Mouse (Mus musculus): ENCODE measurements around the gene Eno2. TPM values are rescaled to one million over a fixed set of nuclear protein-coding genes. Genes with fewer than 3 reads are reported as not detected.

Gene Eno2
- polyA plus RNA-seq, 1 experiment from 2014 or later: 6.8 TPM

DNA sequence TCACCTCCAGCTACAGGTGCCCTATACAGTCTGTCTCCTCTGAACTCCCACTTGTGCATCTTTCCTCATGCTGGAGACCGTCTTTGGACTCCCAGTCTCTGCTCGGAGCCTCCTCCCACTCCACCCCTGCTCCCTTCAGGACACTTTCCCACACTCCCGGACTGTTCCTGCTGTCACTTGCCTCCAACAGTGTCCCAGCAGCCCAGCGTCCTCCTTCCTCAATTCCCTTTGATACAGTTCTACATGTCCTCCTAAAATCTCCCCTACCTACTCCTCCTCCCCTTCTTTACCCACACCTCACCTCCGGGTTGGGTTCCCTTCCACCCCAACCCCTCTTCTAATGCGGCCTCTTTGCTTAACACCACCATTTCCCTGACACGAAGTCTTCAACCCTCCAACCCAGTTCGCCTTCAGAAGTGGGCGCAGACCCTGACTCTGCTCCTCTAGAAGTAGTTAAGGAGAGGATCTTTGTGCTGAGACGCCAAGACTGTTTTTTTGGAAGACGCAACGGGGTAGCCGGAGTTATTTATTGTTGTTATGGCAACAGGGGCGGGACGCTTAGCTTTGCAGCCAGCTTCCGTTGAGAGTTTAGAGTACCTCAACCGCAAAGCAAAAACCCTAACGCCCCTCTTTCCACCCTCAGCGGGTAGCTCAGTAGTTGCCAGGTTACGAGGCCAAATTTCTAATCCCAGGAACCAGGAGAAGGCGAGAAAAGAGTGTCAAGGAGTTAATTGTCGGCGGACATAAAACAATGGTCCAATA lies 9.9 kb upstream of the Eno2 start, which contains the start of gene Lrrc23:
Gene Lrrc23, minus strand, starts transcription at position 506 of the 762 bp plus-strand sequence.
- Histone ChIP-seq H3K4me3 (replicated peaks) (peak within 1 kb of the TSS; percentile 33), H3K9ac (peak within 1 kb of the TSS; percentile 28), H3K4me1 (replicated peaks) (peaks cover 9% of the 10 kb centered on the region), H3K4me2 (replicated peaks) (peak within 1 kb of the TSS; percentile 76), H3K36me3 (no peaks in the 10 kb centered on the region), H3K27me3 (replicated peaks) (peaks cover 9% of the 10 kb centered on the region), H3K9me3 (no peaks in the 10 kb centered on the region), H3K27ac (no peak within 1 kb of the TSS)
- 3% methylated on average over 23 of the region's 23 CpGs for WGBS
- ATAC-seq: peak; percentile 57; the same call in 1 of the 2 replicates

DNA sequence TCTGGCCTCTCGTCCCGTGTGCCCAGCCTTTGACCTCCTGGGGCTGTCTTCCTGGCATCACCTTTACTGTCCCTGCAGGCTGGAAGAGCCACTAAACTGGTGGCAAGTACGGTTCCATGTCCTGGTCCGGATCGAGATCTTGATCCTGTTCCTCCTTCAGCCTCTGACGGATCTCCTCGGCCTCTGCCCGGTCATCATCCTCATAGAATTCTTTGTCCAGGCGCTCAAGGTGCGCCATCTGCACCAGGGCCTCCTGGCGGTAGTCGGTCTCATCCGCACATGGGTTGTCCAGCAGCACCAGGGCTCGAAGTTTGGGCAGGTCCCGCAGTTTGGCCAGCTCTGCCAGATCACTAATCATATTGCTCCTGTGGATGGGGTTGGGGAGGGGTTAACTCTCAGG lies 1.0 kb upstream of the Eno2 start:
- Histone ChIP-seq H3K9me3 (no peaks in the 10 kb centered on the region), H3K4me3 (replicated peaks) (no peak overlapping the region), H3K9ac (no peak overlapping the region), H3K36me3 (no peaks in the 10 kb centered on the region), H3K4me2 (replicated peaks) (no peak overlapping the region), H3K27ac (no peak overlapping the region), H3K4me1 (replicated peaks) (peaks cover 24% of the 10 kb centered on the region), H3K27me3 (replicated peaks) (0 out of 2 replicates have a peak, but pooled peaks cover 2% of the 10 kb centered on the region)
- ATAC-seq: no peak
- 87% methylated on average over 15 of the region's 15 CpGs for WGBS

DNA sequence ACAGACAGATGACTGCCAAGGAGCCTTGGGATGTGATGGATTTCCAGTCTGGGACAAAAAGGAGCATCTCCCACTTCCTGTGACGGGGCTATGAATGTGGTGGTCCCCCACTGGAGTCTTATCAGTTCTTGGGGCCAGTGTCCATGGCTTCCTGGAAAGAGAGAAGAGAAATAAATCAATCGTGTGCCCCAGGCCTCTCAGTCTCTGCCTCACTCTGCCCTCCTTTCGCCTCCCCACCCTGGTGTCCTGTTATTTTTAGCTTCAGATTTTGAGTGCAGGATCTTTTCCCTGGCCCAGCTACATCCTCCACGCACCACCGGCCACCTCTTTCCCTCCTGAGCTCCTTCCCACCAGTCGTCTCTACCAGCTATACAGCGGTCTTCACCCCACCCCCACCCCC lies 540 bp upstream of the Eno2 start:
- Histone ChIP-seq H3K9me3 (no peaks in the 10 kb centered on the region), H3K27me3 (replicated peaks) (0 out of 2 replicates have a peak, but pooled peaks cover 2% of the 10 kb centered on the region), H3K4me3 (replicated peaks) (peak overlapping the region; percentile 57), H3K36me3 (no peaks in the 10 kb centered on the region), H3K9ac (peak overlapping the region; percentile 60; the same call in 1 of the 2 replicates), H3K4me1 (replicated peaks) (peaks cover 24% of the 10 kb centered on the region), H3K4me2 (replicated peaks) (peak overlapping the region; percentile 96), H3K27ac (no peak overlapping the region)
- no peak for ATAC-seq
- WGBS: 62% methylated on average over 7 of the region's 7 CpGs

GRCm38 (mm10) chr6:124768704-124769044 lies 799 bp downstream of the Eno2 start:
- peak; percentile 19; the same call in 1 of the 2 replicates for ATAC-seq
- 8% methylated on average over 9 of the region's 9 CpGs for WGBS
- H3K36me3 ChIP-seq: no peaks in the 10 kb centered on the region
- H3K27me3 ChIP-seq (replicated peaks): 0 out of 2 replicates have a peak, but pooled peaks cover 2% of the 10 kb centered on the region
- peak overlapping the region; percentile 57 for H3K4me3 ChIP-seq (replicated peaks)
- peak overlapping the region; percentile 96 for H3K4me2 ChIP-seq (replicated peaks)
- peaks cover 24% of the 10 kb centered on the region for H3K4me1 ChIP-seq (replicated peaks)
- H3K9ac ChIP-seq: peak overlapping the region; percentile 60
- no peak overlapping the region for H3K27ac ChIP-seq
- no peaks in the 10 kb centered on the region for H3K9me3 ChIP-seq

GRCm38 (mm10) chr6:124767920-124768703 lies 1.4 kb downstream of the Eno2 start:
- H3K9me3 ChIP-seq: no peaks in the 10 kb centered on the region
- no peak overlapping the region for H3K27ac ChIP-seq
- ATAC-seq: peak; percentile 46
- peak overlapping the region; percentile 60 for H3K9ac ChIP-seq
- no peaks in the 10 kb centered on the region for H3K36me3 ChIP-seq
- 33% methylated on average over 19 of the region's 19 CpGs for WGBS
- peak overlapping the region; percentile 57 for H3K4me3 ChIP-seq (replicated peaks)
- H3K4me1 ChIP-seq (replicated peaks): peaks cover 24% of the 10 kb centered on the region
- H3K4me2 ChIP-seq (replicated peaks): peak overlapping the region; percentile 96
- 0 out of 2 replicates have a peak, but pooled peaks cover 2% of the 10 kb centered on the region for H3K27me3 ChIP-seq (replicated peaks)

GRCm38 (mm10) chr6:124767536-124767919 lies 1.9 kb downstream of the Eno2 start:
- H3K9me3 ChIP-seq: no peaks in the 10 kb centered on the region
- no peak overlapping the region for H3K27ac ChIP-seq
- WGBS: 65% methylated on average over 4 of the region's 4 CpGs
- no peak overlapping the region for H3K4me3 ChIP-seq (replicated peaks)
- H3K4me2 ChIP-seq (replicated peaks): peak overlapping the region; percentile 96; the same call in 1 of the 2 replicates
- no peak overlapping the region for H3K9ac ChIP-seq
- 0 out of 2 replicates have a peak, but pooled peaks cover 2% of the 10 kb centered on the region for H3K27me3 ChIP-seq (replicated peaks)
- H3K4me1 ChIP-seq (replicated peaks): peaks cover 24% of the 10 kb centered on the region
- no peak for ATAC-seq
- no peaks in the 10 kb centered on the region for H3K36me3 ChIP-seq

GRCm38 (mm10) chr6:124765951-124766350 lies 3.5 kb downstream of the Eno2 start:
- no peaks in the 10 kb centered on the region for H3K36me3 ChIP-seq
- 89% methylated on average over 7 of the region's 7 CpGs for WGBS
- no peak for ATAC-seq
- H3K4me3 ChIP-seq (replicated peaks): no peak overlapping the region
- no peak overlapping the region for H3K4me2 ChIP-seq (replicated peaks)
- 0 out of 2 replicates have a peak, but pooled peaks cover 2% of the 10 kb centered on the region for H3K27me3 ChIP-seq (replicated peaks)
- H3K9me3 ChIP-seq: no peaks in the 10 kb centered on the region
- no peak overlapping the region for H3K27ac ChIP-seq
- H3K9ac ChIP-seq: no peak overlapping the region
- H3K4me1 ChIP-seq (replicated peaks): peaks cover 24% of the 10 kb centered on the region

- Histone ChIP-seq H3K9ac (peak overlapping the region; percentile 29; the same call in 1 of the 2 replicates), H3K4me3 (replicated peaks) (no peak overlapping the region; the same call in 1 of the 2 replicates)
Observed at GRCm38 (mm10) chr6:124759259-124759658, 10.2 kb downstream of the Eno2 start.

DNA sequence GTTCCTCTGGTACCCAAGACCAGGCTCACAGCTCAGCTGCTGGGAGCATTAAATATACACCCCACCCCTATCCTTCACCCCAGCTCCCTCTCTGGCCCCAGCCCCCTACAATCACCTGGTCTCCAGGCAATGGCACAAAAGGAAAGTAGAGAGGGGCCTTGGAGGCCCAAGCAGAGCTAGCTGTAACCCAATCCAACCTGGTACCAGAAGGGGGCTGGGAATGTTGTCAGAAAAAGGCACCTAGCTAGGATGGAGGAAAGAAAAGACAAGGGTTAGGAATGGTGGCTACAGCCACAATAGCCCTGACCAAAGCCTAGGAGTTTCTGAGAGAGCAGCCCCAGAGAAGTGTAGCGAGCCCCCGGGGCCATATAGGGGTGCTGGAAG lies 10.6 kb downstream of the Eno2 start:
- H3K9ac ChIP-seq: peak overlapping the region; percentile 29; the same call in 1 of the 2 replicates
- H3K4me3 ChIP-seq (replicated peaks): no peak overlapping the region; the same call in 1 of the 2 replicates
- peaks cover 34% of the 10 kb centered on the region for H3K4me1 ChIP-seq (replicated peaks)
- no peaks in the 10 kb centered on the region for H3K27me3 ChIP-seq (replicated peaks)
- WGBS: 37% methylated on average over 2 of the region's 2 CpGs
- no peaks in the 10 kb centered on the region for H3K36me3 ChIP-seq
- ATAC-seq: no peak
- peak overlapping the region; percentile 75 for H3K4me2 ChIP-seq (replicated peaks)
- H3K9me3 ChIP-seq: no peaks in the 10 kb centered on the region
- H3K27ac ChIP-seq: peak overlapping the region; percentile 96

More at GRCm38 (mm10) chr6:124759259-124759658, 10.2 kb downstream of the Eno2 start:
- peaks cover 30% of the 10 kb centered on the region for H3K4me1 ChIP-seq (replicated peaks)
- no peaks in the 10 kb centered on the region for H3K36me3 ChIP-seq
- H3K4me2 ChIP-seq (replicated peaks): peak overlapping the region; percentile 75
- ATAC-seq: peak; percentile 37
- peak overlapping the region; percentile 96 for H3K27ac ChIP-seq
- H3K27me3 ChIP-seq (replicated peaks): no peaks in the 10 kb centered on the region
- no peaks in the 10 kb centered on the region for H3K9me3 ChIP-seq
- WGBS: 2% methylated on average over 5 of the region's 5 CpGs

DNA sequence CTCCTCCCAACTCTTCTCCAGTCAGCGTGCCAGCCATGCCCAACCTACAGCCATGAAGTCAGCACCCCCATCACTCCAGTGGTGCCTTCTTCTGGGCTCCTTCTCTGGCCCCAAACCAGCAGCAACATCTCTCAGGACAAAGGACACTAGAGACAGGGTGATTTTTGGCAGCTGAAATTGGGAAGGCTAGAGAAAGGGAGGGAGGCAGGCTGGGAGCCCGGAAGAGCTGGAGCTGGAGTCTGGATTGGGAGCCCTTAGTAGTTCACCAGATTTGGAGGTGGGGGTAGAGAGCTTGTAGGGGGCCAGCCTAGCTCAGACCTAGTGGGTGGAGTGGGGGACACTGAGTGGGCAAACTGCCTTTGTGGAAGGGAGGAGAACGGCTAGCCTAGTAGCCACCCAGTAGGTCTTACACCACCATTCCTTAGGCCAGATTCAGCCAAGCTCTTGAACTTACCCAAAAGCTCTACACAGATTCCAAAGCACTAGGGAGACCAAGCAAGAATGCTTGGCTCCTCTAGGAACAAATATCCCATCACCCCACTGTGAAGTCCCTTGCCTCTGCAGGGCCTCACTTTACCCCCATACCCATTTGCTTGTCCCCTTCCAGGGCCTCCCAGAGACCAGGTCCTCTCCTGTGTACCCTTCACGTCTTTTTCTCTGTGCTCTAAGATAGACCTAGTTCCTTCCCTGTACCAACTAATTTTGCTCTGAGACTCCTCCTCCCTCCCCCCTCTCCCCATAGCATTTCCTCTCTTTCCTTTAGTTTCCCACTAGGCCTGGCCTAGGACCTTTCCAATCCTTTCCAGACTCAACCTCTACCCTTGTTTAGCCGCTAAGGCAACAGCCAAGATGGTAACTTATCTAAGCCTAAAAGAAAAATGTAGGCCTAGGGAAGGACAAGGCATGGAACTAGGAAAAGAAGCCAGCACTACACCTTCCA lies 11.3 kb downstream of the Eno2 start:
- WGBS: 47% methylated on average over 5 of the region's 5 CpGs
- H3K4me3 ChIP-seq (replicated peaks): peak overlapping the region; percentile 82
- H3K4me1 ChIP-seq (replicated peaks): peaks cover 36% of the 10 kb centered on the region
- H3K27ac ChIP-seq: peak overlapping the region; percentile 96
- H3K9me3 ChIP-seq: no peaks in the 10 kb centered on the region
- no peaks in the 10 kb centered on the region for H3K27me3 ChIP-seq (replicated peaks)
- no peaks in the 10 kb centered on the region for H3K36me3 ChIP-seq
- H3K4me2 ChIP-seq (replicated peaks): peak overlapping the region; percentile 75
- peak; percentile 9; the same call in 1 of the 2 replicates for ATAC-seq
- H3K9ac ChIP-seq: peak overlapping the region; percentile 90

GRCm38 (mm10) chr6:124757351-124757880 lies 12.1 kb downstream of the Eno2 start:
- Histone ChIP-seq H3K9me3 (no peaks in the 10 kb centered on the region), H3K4me2 (replicated peaks) (peak overlapping the region; percentile 75), H3K4me1 (replicated peaks) (peaks cover 36% of the 10 kb centered on the region), H3K4me3 (replicated peaks) (peak overlapping the region; percentile 82), H3K27ac (peak overlapping the region; percentile 96), H3K9ac (peak overlapping the region; percentile 90), H3K36me3 (no peaks in the 10 kb centered on the region), H3K27me3 (replicated peaks) (no peaks in the 10 kb centered on the region)
- 15% methylated on average over 5 of the region's 5 CpGs for WGBS
- ATAC-seq: no peak
